Mouse (Mus musculus): ENCODE data around the gene Rpl41. TPM values are rescaled to one million over a fixed set of nuclear protein-coding genes. Genes with fewer than 3 reads are reported as not detected.
"Not testable (repeated sequence)": the region's sequence is repeated elsewhere in the genome, so short reads cannot be mapped to it uniquely, and the experiment has no call there.

The Rpl41 gene
- total RNA-seq, 2 experiments from 2014 or later, result 2,825 to 2,926 TPM

DNA sequence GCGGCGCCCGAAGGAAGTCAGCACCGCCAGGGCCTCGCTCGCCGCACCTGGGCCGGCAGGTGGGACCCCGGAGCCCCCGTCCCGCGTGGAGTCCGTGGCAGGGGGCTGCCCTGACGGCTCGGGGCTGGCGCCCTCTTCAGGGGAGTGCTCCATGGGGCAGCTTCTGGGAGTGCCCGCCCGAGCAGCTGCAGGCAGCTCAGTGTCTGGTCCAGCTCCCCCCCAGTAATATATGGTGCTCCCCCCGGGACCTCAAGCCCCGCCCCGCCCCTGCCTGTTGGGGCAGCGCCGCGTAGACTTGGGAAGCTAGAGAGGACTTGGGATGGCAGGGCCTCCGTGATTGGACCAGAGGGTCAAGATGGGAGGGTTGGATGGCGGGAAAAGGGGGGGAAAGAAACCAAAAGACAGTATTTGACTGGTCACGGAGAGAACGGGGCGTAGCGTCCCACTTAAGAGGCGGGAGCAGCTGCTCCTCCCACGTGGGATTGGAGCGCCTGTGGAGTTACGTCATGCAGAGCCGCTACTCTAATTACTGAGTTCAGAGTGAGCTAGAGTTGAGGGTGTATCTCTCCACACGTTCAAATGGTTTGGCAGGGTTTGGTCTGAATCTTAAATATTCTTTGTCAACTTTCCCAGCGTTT lies 23.3 kb downstream of the Rpl41 start, which contains the start of gene Esyt1:
TSS of gene Esyt1 (minus strand) at position 201 of the 638 bp plus-strand sequence.
- DNase-seq, result peak; percentile 93
- intact Hi-C loops (cut with DNase I), result no loop called here

DNA sequence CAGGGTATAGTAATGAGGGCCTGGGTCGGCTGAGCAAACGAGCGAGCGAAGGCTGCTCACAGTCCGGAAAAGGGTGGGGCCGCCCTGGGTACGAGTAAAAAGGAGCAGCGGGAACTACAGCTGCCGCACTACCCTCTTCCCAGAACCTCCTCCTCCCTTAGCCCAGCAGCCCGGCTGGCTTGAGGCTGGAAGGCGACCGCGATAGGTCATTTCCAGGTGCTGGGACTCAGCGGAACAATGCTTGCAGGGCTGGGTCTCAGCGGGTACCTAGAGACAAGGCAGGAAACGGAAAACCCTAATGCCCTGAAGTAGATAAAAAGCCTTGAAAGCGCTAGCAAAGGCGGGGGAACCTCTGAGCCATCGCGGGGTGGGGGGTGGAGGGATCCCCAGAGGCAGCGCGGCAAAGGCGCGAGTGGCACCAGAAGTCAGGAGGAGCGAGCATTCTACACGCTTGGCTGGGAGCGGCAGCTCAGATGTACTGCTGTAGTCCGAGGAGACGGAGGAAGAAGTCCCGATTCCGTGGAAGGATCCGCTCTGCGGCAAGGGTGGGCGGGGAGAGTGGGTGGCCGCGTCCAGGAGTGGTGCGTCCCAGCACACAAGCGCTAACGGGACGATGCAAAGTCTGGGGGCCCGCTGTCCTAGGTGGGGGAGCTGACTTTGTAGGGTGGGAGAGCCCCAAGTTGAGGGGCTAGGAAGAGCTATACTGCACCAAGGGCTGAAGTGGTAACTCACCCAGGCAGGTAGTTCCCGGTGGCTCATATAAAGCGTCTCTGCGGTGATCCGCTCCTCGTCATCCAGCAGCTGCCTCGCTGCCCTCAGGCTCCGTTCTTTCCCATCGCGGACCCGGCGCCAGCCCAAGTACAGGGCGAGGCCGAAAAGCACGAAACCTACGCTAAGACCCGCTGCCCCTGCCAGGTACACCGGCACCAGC lies 24.1 kb downstream of the Rpl41 start:
- intact Hi-C loops (cut with DNase I), result no loop called here
- peak; percentile 61 for DNase-seq

DNA sequence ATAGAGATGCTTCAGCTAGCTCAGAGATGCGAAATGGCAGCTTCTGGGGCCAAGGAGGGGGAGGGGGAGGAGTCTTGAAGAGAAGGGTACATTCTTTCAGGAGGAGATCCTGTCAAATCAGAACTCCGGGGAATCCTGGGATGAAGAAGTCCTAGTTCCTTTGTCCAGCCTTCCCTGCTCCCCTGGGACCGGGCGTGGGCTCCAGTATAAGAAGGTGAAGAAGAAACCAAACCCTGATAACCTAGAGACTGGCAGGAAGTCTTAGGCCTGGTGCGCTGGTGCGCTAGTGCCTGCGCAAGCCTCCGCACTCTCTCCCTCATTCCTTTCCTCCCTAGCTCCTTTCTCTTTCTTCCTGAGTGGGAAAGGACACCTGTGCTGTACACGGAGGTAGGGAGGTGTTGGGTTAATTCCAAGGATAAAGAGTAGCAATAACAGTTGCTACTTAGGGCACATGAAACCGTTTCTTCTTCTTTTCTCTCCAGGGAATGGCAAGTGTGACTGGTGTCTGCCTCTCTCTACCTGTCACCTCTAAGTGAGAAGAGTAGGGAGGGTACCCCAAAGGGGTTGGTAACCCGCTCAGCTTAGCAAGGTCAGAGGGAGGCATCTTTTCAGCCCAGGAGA lies 24.9 kb downstream of the Rpl41 start:
- intact Hi-C loops (cut with DNase I), result no loop called here

DNA sequence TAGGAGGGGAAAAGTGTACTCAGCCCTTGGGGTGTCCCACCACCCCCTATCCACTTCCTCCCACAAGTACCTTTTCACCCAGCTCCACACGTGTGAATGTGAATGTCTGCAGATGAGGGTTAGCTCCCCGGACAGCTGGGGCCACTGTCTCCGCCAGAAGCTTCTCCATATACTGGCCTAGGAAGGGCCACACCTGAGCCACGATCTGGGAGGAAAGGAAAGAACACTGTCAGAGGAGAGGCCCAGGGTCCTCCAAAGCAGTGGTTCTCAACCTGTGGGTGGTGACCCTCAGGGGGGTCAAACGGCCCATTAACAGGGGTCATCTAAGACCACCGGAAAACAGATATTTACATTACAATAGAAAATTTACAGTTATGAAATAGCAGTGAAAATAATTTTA lies 26.8 kb downstream of the Rpl41 start:
- DNase-seq, result no peak
- intact Hi-C loops (cut with DNase I), result no loop called here

More for the DNA sequence above, 24.9 kb downstream of the Rpl41 start:
- no peak for DNase-seq

DNA sequence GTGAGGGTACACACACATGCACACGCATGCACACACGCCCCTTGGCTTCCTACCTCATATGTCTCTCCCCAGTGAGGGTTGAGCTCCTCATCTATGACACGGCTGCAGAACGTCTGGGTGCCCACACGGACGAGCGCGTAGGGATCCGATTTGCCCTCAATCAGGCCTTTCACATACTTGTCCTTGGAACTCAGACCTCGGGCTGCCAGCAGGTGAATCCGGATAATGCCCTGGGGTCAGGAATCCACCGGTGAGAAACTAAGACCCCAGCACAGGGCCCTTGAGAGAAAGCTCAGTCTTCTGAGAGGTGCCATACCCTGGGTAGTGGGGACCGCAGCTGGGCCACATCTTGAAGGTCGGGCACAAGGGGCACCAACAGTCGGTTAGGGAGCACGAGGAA lies 28.5 kb downstream of the Rpl41 start:
- intact Hi-C loops (cut with DNase I), result no loop called here
- DNase-seq, result no peak

DNA sequence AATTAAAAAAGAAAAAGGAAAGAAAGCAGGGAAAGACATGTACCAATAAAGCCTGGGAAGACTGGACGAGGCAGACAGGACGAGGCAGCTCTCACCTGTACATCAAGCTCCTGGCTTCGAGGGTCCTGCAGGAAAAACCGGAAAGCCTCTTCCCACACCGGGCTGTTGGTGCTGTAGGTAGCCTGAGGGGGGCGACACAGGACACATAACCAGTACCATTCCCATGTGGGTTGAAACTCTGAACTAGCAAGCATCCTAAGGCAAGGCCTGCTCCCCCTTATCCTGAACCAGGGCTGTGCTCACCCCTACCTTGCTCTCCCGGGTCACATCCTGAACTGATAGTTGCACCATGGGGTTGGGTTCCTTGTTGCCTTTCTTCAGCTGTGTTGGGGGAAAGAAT lies 30.3 kb downstream of the Rpl41 start:
- DNase-seq, result peak; percentile 59
- intact Hi-C loops (cut with DNase I), result no loop called here

DNA sequence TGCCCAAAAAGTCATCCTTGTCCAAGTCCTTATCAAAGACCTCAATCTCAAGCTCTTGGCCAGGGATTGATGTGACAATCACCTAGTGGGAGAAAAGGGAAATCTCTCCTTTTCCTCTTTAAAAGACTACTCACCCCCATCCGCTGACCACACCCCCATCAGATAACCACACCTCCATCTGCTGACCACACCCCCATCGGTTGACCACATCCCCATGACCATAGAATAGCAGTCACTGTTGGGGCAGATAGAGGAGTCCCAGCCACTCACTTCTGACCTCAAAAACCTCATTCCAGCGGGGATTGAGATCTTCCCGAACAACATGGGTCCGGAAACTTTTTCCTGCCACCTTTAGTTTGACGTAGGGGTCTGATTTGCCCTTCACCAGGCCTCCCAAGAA lies 32.4 kb downstream of the Rpl41 start:
- intact Hi-C loops (cut with DNase I), result no loop called here

DNA sequence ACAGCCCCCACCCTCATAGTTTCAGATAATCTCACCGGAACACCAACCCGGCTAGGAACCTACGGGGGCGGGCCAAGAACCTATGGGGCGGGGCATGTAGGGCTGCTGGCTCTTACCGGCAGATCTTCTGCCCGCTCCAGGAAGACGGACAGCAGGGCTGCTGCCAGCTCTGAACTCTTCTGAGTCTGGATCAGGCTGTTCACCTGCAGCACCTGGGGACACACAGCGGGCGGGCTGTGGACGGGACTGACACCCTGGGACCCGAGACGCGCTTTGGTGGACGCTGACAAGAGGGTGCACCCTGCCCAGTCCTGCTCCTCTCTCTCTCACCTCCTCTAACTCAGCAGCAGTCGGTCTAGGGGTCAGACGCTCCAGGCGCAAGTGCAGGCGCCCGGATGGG lies 33.1 kb downstream of the Rpl41 start:
- no peak for DNase-seq
- intact Hi-C loops (cut with DNase I), result no loop called here

More for the DNA sequence above, 32.4 kb downstream of the Rpl41 start:
- no peak for DNase-seq

DNA sequence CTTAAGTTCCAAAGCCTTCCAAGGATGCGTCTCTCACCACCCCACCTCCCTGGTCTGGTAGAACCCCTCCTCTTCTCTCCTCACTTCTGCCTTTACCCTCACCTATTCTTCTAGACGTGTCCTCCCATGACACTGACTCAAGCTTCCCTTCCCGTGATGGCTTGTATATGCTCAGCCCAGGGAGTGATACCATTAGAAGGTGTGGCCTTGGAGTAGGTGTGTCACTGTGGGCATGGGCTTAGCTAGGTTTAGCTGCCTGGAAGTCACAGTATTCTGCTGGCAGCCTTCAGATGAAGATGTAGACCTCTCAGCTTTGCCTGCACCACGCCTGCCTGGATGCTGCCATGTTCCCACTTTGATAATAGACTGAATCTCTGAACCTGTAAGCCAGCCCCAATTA lies 34.1 kb downstream of the Rpl41 start:
- intact Hi-C loops (cut with DNase I), result no loop called here

DNA sequence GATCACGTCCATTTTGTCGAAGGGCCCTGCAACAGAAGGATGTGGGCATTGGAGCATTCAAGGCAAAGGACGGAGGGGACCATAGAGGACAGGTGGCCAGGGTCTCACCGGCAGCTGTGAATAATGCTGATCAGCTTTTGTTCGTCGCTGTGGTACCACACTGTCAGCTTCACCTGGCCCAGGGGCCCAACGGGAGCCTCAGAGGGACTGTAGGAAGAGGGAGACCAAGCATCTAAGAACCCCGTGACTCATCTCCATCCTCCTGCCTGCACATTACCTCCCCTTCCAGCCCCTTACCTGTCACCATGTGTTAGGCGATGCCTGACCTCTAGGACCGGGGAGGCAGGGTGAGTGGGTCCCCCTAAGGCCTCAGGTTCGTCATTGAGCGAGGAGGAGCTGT lies 37.3 kb downstream of the Rpl41 start:
- no peak for DNase-seq
- intact Hi-C loops (cut with DNase I), result no loop called here

More for the DNA sequence above, 34.1 kb downstream of the Rpl41 start:
- no peak for DNase-seq

DNA sequence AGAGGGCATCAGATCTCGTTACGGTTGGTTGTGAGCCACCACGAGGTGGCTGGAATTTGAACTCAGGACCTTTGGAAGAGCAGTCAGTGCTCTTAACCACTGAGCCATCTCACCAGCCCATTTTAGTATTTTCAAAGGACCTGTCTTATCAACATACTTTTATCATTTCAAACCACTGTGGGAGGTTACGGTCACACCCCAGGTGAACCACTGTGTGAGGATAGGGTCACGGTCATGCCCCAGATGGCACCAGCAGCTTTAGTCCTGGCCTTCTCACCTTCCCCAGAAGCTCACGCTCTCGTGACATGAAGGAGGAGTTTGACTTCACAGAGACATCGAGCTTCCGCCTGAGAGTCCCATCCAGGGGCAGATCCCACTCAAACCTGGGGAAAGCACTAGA lies 37.9 kb downstream of the Rpl41 start:
- intact Hi-C loops (cut with DNase I), result no loop called here
- no peak for DNase-seq

DNA sequence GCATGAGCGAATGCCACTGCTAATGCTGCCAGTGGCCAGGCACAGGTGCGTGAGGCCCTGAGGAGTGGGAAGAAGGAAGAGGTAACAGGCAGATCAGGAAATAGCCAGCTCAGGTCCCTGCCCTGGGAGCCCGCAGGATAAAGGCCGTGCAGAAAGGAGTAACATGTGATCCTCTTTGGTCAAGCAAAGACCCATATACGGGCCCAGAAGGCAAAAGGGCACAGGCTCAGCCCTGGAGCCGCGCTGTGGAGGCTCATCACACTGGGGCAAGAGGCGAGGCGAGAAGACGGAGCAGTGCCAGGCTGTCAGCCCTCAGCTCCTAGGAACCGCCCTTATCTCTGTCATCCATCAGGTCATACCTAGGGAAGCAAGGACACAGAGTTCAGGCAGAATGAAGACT lies 38.8 kb downstream of the Rpl41 start:
- intact Hi-C loops (cut with DNase I), result no loop called here
- DNase-seq, result no peak

DNA sequence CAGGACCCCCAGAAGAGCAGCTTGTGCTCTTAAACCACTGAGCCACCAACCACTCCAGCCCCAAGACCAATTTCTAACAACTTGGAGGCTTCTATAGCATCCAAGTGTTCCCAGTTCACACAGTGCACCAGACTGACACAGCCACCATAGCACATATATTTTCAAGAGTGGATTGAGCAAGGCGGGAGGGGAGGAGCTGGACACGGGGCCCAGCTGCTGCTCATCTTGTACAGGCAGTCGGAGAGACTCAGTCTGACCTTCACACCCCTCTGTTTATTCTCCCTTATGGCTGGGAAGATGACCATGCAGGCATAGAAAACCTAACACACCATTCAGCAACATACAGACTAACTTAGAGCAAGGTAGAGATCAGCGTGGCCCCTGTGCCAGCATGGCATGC lies 39.3 kb downstream of the Rpl41 start:
- no peak for DNase-seq
- intact Hi-C loops (cut with DNase I), result no loop called here

DNA sequence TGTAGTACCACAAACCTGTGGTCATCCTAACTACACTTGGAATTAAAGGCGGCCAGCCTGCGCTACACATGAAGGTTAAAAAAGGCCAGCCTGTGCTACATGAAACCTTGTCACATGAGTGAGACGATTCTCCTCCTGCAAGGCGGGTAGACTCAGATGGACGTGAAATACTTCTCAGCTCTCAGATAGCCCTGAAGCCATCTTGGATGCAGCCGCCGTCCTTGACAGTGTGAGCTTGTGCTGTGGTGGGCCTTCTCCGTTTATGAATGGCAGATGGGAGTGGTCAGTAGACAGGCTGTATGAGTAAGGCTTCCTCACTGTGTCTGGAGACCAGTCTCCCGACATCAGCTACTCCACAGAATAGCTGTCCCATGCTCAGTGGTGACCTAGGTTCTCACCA lies 39.9 kb downstream of the Rpl41 start:
- DNase-seq, result no peak
- intact Hi-C loops (cut with DNase I), result no loop called here

DNA sequence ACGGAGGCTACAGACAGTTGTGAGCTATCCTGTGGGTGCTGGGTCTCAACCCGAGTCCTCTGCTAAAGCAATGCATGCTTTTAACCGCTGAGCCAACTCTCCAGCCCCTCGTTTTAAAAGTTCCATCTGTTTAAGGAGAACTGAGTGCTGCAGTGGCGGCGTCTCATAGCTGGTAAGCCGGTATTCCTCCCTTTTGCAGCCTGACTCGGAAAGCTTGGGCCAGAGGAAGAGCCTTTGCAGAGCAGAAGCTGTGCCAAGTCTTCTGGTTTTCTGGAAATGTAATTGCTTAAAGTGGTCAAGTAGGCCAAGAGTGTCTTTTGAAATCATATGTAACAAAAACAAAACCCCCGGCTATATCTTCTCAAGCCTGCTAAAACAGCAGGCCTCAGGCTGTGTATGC lies 40.8 kb downstream of the Rpl41 start:
- no peak for DNase-seq
- intact Hi-C loops (cut with DNase I), result no loop called here

DNA sequence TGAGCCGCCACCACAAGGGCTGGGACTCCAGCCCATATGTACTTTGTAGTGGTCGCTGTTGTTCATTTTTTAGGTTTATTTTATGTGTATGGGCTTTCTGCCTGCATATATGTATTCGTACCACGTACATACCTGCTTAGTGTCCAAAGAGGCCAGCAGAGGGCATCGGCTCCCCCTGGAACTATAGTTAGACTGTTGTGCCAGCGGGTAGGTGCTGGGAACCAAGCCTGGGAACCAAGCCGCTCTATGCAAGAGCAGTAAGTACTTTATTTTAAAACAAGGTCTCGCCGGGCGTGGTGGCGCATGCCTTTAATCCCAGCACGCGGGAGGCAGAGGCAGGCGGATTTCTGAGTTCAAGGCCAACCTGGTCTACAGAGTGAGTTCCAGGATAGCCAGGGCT lies 43.1 kb downstream of the Rpl41 start:
- DNase-seq, result no peak
- intact Hi-C loops (cut with DNase I), result no loop called here

DNA sequence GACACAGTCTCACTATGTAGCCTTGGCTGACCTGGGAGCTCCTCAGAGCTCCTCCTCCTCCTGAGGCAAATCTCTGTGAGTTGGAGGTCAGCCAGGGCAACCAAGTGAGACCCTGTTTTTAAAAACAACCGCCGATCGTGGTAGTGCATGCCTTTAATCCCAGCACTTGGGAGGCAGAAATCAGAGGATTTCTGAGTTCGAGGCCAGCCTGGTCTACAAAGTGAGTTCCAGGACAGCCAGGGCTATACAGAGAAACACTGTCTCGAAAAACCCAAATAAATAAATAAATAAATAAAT lies 43.8 kb downstream of the Rpl41 start:
- DNase-seq; intact Hi-C loops (cut with DNase I): not testable (repeated sequence)

DNA sequence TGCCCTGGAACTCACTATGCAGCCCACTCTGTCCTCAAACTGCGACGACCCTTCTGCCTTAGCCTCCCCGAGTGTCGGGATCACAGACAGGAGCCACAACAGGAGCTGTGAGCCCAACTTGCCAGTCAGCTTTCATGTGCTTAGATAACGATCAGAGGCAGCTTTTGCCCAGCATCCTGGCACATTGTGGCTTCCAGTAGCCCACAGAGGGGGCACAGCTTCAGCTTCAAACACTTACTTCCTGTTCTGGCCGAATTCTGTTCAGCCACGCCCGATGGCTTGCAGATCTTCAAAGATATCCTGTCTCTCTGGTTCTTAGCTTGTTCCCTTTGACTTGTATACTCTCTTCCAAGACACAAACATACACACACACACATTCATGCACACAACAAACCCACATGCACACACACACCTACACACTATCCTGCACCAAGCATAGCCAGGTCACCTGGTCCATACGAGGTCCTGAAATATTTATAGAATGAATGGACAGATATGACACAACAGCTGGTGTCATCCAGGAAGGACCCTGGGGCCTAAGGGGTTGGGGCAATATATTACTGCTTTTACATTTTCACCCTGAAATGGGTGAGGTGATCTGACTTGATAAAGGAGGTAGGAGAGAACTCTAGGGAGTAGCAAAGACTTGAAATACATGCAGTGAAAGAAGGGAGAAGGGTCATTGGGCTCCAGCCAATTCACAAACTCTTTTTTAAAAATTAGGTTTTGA lies 44.3 kb downstream of the Rpl41 start:
- intact Hi-C loops (cut with DNase I), result no loop called here

DNA sequence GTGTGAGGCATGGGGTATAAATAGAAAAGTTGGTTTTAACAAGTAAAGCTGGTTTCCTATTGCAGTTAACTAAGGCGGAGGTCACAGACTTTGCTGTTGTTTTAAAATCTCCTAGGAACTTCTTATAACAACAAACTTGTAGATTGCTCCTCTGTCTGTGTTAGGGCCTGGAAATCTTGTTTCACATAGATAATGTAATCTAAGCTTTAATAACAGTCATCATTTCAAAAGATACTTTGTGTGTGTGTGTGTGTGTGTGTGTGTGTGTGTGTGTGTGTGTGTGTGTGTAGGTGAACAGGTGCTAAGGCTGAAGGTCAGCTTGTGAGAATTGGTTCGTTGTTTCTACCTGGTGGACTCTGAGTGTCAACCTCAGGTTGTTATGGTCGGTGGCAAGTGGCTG lies 45.1 kb downstream of the Rpl41 start:
- intact Hi-C loops (cut with DNase I), result no loop called here
- DNase-seq, result no peak

More for the DNA sequence above, 44.3 kb downstream of the Rpl41 start:
- no peak for DNase-seq

DNA sequence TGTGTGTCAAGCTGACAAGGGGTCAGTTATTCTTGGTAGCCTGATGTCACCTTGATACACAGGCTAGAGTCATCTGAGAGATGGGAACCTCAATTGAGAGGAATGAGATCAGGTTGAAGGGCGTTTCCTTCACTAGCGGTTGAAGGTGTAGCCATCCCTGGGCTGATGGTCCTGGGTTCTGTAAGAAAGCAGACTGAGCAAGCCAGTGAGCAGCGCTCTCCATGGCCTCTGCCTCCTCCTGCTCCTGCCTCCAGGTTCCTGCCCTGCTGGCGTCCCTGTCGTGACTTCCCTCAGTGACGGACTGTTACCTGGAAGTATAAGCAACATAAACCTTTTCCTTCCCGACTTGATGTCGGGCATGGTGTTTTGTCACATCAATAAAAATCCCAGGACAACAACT lies 45.6 kb downstream of the Rpl41 start:
- DNase-seq, result no peak

DNA sequence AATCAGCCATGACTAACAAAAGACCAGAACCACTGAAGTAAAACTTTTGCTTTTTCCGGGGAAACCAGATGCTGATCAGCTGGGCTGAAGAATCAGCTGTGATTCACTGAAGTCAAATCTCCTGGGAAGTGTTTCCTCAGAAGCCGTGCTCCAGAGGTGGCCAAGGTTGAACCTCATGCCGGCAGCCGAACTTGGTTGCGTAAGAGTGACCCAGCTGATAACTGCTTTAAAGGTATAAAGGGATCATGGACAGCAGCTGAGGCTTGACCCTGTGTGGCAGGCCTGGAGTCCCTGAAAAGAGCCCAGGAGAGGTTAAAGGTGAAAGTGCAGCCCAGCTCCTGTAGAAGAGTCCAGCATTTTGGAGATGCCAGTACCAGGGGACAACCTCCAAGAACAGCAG lies 46.8 kb downstream of the Rpl41 start:
- intact Hi-C loops (cut with DNase I), result no loop called here
- DNase-seq, result no peak

More for the DNA sequence above, 45.6 kb downstream of the Rpl41 start:
- intact Hi-C loops (cut with DNase I), result no loop called here

Measured in left cerebral cortex, postnatal 4 days (tissue).